Mouse (Mus musculus): ENCODE results near the gene Miga2. TPM values are rescaled to one million over a fixed set of nuclear protein-coding genes. Genes with fewer than 3 reads are reported as not detected.

Miga2 gene
- polyA plus RNA-seq, 1 experiment from 2014 or later: 12.6 TPM

- no peak for TF ChIP-seq CTCF (IDR thresholded peaks at IDR 0.05; ENCODE audit: low read depth)
- Histone ChIP-seq H3K27ac (ENCODE audit: low read depth, low read length) (no peak overlapping the region), H3K9ac (ENCODE audit: low read depth, low read length) (no peak overlapping the region), H3K4me1 (replicated peaks; ENCODE audit: control insufficient read depth, insufficient read depth, low read length) (no peaks in the 10 kb centered on the region), H3K4me3 (ENCODE audit: low read depth, low read length) (no peak overlapping the region), H3K9me3 (ENCODE audit: control insufficient read depth) (no peaks in the 10 kb centered on the region), H3K4me2 (replicated peaks; ENCODE audit: low read depth) (no peak overlapping the region), H3K27me3 (replicated peaks; ENCODE audit: control insufficient read depth, insufficient read depth, low read length) (no peaks in the 10 kb centered on the region), H3K36me3 (ENCODE audit: control insufficient read depth, insufficient read depth) (peaks cover 39% of the 10 kb centered on the region)
- 85% methylated on average over 9 of the region's 9 CpGs for WGBS
- no peak for ATAC-seq
Measured at GRCm38 (mm10) chr2:30386913-30387312, 22.9 kb downstream of the Miga2 start.

GRCm38 (mm10) chr2:30389000-30389399 lies 25.0 kb downstream of the Miga2 start:
- WGBS: 91% methylated on average over 2 of the region's 2 CpGs
- H3K4me2 ChIP-seq (replicated peaks; ENCODE audit: low read depth): no peak overlapping the region
- H3K36me3 ChIP-seq (ENCODE audit: control insufficient read depth, insufficient read depth): peaks cover 18% of the 10 kb centered on the region; the same call in 1 of the 2 replicates
- 0 out of 2 replicates have a peak, but pooled peaks cover 4% of the 10 kb centered on the region for H3K4me1 ChIP-seq (replicated peaks; ENCODE audit: control insufficient read depth, insufficient read depth, low read length)
- no peaks in the 10 kb centered on the region for H3K27me3 ChIP-seq (replicated peaks; ENCODE audit: control insufficient read depth, insufficient read depth, low read length)
- TF ChIP-seq CTCF (IDR thresholded peaks at IDR 0.05; ENCODE audit: low read depth): peak; percentile 28; the same call in 1 of the 2 replicates
- H3K27ac ChIP-seq (ENCODE audit: low read depth, low read length): no peak overlapping the region
- no peak overlapping the region for H3K4me3 ChIP-seq (ENCODE audit: low read depth, low read length)
- no peaks in the 10 kb centered on the region for H3K9me3 ChIP-seq (ENCODE audit: control insufficient read depth)
- no peak overlapping the region for H3K9ac ChIP-seq (ENCODE audit: low read depth, low read length)
- no peak for ATAC-seq

GRCm38 (mm10) chr2:30392114-30392576 lies 28.1 kb downstream of the Miga2 start, which contains the start of gene Dolpp1:
Gene Dolpp1, plus strand, starts transcription at chr2:30392254.
- H3K4me3 ChIP-seq (ENCODE audit: low read depth, low read length): peak within 1 kb of the TSS; percentile 67
- no peaks in the 10 kb centered on the region for H3K27me3 ChIP-seq (replicated peaks; ENCODE audit: control insufficient read depth, insufficient read depth, low read length)
- H3K9ac ChIP-seq (ENCODE audit: low read depth, low read length): peak within 1 kb of the TSS; percentile 65
- peak within 1 kb of the TSS; percentile 79 for H3K4me2 ChIP-seq (replicated peaks; ENCODE audit: low read depth)
- peaks cover 17% of the 10 kb centered on the region for H3K36me3 ChIP-seq (ENCODE audit: control insufficient read depth, insufficient read depth)
- WGBS: under 1% methylated on average over 40 of the region's 40 CpGs
- peak within 1 kb of the TSS; percentile 90 for H3K27ac ChIP-seq (ENCODE audit: low read depth, low read length)
- H3K4me1 ChIP-seq (replicated peaks; ENCODE audit: control insufficient read depth, insufficient read depth, low read length): 0 out of 2 replicates have a peak, but pooled peaks cover 8% of the 10 kb centered on the region
- no peaks in the 10 kb centered on the region for H3K9me3 ChIP-seq (ENCODE audit: control insufficient read depth)
- peak; percentile 95 for ATAC-seq
- no peak for TF ChIP-seq CTCF (IDR thresholded peaks at IDR 0.05; ENCODE audit: low read depth)

- Histone ChIP-seq H3K4me3 (ENCODE audit: low read depth, low read length) (peak overlapping the region; percentile 67), H3K4me1 (replicated peaks; ENCODE audit: control insufficient read depth, insufficient read depth, low read length) (0 out of 2 replicates have a peak, but pooled peaks cover 8% of the 10 kb centered on the region), H3K9ac (ENCODE audit: low read depth, low read length) (peak overlapping the region; percentile 65), H3K27ac (ENCODE audit: low read depth, low read length) (peak overlapping the region; percentile 90), H3K27me3 (replicated peaks; ENCODE audit: control insufficient read depth, insufficient read depth, low read length) (no peaks in the 10 kb centered on the region), H3K36me3 (ENCODE audit: control insufficient read depth, insufficient read depth) (peaks cover 23% of the 10 kb centered on the region), H3K9me3 (ENCODE audit: control insufficient read depth) (no peaks in the 10 kb centered on the region), H3K4me2 (replicated peaks; ENCODE audit: low read depth) (peak overlapping the region; percentile 79)
- no peak for TF ChIP-seq CTCF (IDR thresholded peaks at IDR 0.05; ENCODE audit: low read depth)
- peak; percentile 70 for ATAC-seq
- under 1% methylated on average over 54 of the region's 54 CpGs for WGBS
Measured at GRCm38 (mm10) chr2:30392577-30393369, 28.7 kb downstream of the Miga2 start.

GRCm38 (mm10) chr2:30393370-30393656 lies 29.3 kb downstream of the Miga2 start:
- ATAC-seq: peak; percentile 12
- no peak for TF ChIP-seq CTCF (IDR thresholded peaks at IDR 0.05; ENCODE audit: low read depth)
- H3K4me2 ChIP-seq (replicated peaks; ENCODE audit: low read depth): peak overlapping the region; percentile 79

GRCm38 (mm10) chr2:30395757-30396156 lies 31.7 kb downstream of the Miga2 start:
- H3K27ac ChIP-seq (ENCODE audit: low read depth, low read length): 0 out of 2 replicates have a peak overlapping the region, but pooled peaks have one; percentile 29
- TF ChIP-seq CTCF (IDR thresholded peaks at IDR 0.05; ENCODE audit: low read depth): no peak
- 0 out of 2 replicates have a peak overlapping the region, but pooled peaks have one; percentile 1 for H3K9ac ChIP-seq (ENCODE audit: low read depth, low read length)
- peaks cover 51% of the 10 kb centered on the region for H3K36me3 ChIP-seq (ENCODE audit: control insufficient read depth, insufficient read depth)
- H3K4me1 ChIP-seq (replicated peaks; ENCODE audit: control insufficient read depth, insufficient read depth, low read length): 0 out of 2 replicates have a peak, but pooled peaks cover 8% of the 10 kb centered on the region
- no peaks in the 10 kb centered on the region for H3K27me3 ChIP-seq (replicated peaks; ENCODE audit: control insufficient read depth, insufficient read depth, low read length)
- no peak for ATAC-seq
- WGBS: 90% methylated on average over 7 of the region's 7 CpGs
- 0 out of 2 replicates have a peak overlapping the region, but pooled peaks have one; percentile 2 for H3K4me2 ChIP-seq (replicated peaks; ENCODE audit: low read depth)
- H3K9me3 ChIP-seq (ENCODE audit: control insufficient read depth): no peaks in the 10 kb centered on the region
- no peak overlapping the region for H3K4me3 ChIP-seq (ENCODE audit: low read depth, low read length)

More at GRCm38 (mm10) chr2:30393370-30393656, 29.3 kb downstream of the Miga2 start:
- peak overlapping the region; percentile 90 for H3K27ac ChIP-seq (ENCODE audit: low read depth, low read length)
- no peaks in the 10 kb centered on the region for H3K27me3 ChIP-seq (replicated peaks; ENCODE audit: control insufficient read depth, insufficient read depth, low read length)
- H3K9me3 ChIP-seq (ENCODE audit: control insufficient read depth): no peaks in the 10 kb centered on the region
- H3K4me1 ChIP-seq (replicated peaks; ENCODE audit: control insufficient read depth, insufficient read depth, low read length): 0 out of 2 replicates have a peak, but pooled peaks cover 8% of the 10 kb centered on the region
- H3K4me3 ChIP-seq (ENCODE audit: low read depth, low read length): peak overlapping the region; percentile 67
- peaks cover 29% of the 10 kb centered on the region for H3K36me3 ChIP-seq (ENCODE audit: control insufficient read depth, insufficient read depth)
- H3K9ac ChIP-seq (ENCODE audit: low read depth, low read length): peak overlapping the region; percentile 65
- 16% methylated on average over 1 of the region's 1 CpGs for WGBS

Data from intestine, postnatal 0 days (tissue).